Mouse (Mus musculus) A20 (cell line): ENCODE results near the gene Rps27rt.
"Not testable (repeated sequence)": the region's sequence is repeated elsewhere in the genome, so short reads cannot be mapped to it uniquely, and the experiment has no call there.

ENCODE experiments used
- DNase-seq: peaks from one replicate; pipeline ENCODE4 v3.0.0-alpha.2; 2011; ENCODE audit warnings: low read depth, low spot score

Rps27rt gene

GRCm38 (mm10) chr9:114982689-114983360 lies at the start of gene Rps27rt:
Gene Rps27rt (minus strand): TSS chr9:114982739.
- no peak for DNase-seq

DNA sequence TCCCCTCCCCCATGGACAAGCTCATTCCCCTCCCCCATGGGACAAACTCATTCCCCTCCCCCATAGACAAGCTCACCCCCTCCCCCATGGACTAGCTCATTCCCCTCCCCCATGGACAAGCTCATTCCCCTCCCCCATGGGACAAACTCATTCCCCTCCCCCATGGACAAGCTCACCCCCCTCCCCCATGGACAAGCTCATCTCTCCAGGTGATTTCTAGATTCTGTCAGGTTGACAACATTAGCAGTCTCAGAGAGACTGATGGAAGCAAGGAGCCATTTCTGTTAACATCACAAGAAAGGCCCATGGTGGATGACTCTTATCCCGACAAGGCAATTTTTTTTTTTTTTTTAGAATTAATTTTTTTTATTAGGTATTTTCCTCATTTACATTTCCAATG lies 48.5 kb upstream of the Rps27rt start:
- not testable (repeated sequence) for DNase-seq

GRCm38 (mm10) chr9:115030581-115030980 lies 48.0 kb upstream of the Rps27rt start:
- DNase-seq: no peak

DNA sequence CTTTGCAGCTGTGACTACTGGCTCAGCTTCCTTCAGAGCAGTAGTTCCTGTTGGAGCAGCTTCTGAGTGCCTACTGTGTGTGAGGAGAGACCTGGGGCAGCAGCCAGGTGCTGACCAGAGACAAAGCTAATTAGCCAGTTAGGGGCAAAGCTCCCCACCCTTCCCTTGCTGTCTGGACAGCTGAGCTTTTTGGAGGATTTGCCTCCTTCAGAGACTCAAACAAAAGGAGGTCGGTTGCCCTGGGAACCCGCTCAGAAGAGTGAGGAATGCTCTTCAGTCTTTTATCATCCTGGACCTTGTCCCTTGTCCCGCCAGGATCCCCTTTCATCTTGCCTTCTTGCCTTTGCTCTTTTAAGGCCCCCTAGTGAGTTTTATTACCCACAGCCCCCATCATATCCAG lies 46.8 kb upstream of the Rps27rt start:
- DNase-seq: no peak

- no peak for DNase-seq
Measured at GRCm38 (mm10) chr9:115023708-115024383, 41.3 kb upstream of the Rps27rt start.

DNA sequence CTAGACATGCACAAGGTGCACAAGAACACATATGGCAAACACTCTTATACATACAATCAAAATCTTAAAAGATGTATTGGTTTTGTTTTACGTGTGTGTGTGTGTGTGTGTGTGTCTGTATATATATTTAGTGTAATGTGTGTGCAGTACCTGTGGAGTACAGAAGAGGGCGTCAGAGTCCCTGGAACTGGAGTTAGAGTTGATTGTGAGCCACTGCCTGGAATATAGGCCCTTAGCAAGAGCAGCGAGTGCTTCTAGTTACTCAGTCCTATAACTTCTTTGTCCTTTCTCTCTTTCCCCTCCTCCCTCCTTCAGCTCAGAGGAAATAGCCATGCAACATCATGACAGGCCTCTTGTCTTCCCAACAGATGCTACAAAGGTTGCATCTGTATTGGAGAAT lies 40.6 kb upstream of the Rps27rt start:
- DNase-seq: no peak

GRCm38 (mm10) chr9:115021419-115021818 lies 38.9 kb upstream of the Rps27rt start:
- no peak for DNase-seq

DNA sequence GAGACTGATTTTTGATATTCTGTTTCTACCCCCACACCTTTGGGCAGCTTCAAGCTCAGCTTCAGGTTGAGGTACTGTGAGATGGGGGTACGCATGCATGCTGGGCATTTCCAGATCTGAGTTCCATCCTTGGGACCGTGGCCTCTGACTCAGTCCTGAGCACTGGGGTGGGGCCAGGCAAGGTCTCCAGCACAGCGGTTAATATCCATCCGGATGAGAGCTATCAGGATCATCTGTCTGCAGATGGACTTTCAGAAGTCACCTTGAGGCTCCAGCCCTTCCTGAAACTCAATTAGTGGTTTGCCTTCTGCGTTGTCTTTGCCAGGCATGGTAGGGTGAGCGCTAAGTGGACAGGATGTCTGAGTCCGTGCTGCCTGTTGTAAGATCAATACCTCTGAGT lies 37.6 kb upstream of the Rps27rt start:
- no peak for DNase-seq

- DNase-seq: no peak
Measured at GRCm38 (mm10) chr9:115012367-115012766, 29.8 kb upstream of the Rps27rt start.

GRCm38 (mm10) chr9:115008194-115008593 lies 25.7 kb upstream of the Rps27rt start:
- DNase-seq: no peak

GRCm38 (mm10) chr9:115007776-115008175 lies 25.2 kb upstream of the Rps27rt start:
- no peak for DNase-seq

- DNase-seq: no peak
Measured at GRCm38 (mm10) chr9:115005446-115005845, 22.9 kb upstream of the Rps27rt start.

DNA sequence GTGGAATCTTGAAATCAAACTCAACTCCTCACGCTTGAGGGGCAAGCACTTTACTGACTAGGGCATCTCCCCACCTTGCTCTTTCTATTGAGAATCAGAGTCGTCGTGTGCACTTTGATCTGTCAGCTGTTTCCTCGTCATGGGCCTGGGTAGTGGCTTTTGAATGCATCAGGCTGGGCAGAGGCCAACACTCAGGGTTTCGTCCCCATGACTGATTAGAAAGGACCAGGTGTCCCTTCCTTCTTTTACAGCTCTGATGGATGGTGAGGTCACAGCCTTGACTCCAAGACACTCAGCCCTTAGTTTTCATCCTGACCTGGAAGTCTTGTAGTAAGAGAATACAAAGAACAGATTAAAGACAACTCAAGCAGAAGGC lies 17.2 kb upstream of the Rps27rt start:
- DNase-seq: no peak

DNA sequence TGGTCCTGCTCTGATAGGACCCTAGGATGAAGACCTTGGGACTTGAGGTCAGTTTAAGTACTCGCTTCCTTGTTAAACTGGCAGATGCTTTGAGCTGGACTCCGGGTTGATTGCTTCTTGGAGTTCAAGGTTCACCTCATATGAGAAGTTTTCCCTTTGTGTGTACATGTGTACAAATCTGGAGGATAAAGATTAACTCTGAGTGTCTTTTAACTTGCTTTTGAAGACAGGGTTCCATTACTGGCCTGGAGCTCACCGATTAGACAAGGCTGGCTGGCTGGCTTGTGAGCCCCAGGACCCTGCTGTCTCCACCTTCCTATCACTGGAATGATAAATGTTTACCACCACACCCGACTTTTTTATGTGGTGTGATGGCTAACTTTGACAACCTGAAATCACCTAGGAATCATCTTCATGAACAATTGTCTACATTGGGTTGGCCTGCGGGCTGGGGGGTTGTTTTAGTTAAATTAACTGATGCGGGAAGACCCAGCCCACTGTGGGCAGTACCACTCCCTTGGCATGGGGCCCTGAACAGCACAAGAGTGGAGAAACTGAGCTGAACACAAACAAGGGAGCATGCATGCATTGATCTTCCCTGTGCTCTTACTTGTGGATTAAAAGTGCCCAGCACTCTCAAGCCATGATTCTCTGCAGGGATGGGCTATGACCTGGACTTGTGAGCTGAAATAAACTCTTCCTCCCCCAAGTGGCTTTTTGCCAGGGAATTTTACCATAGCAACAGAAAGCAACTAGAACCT lies 16.7 kb upstream of the Rps27rt start:
- DNase-seq: no peak

DNA sequence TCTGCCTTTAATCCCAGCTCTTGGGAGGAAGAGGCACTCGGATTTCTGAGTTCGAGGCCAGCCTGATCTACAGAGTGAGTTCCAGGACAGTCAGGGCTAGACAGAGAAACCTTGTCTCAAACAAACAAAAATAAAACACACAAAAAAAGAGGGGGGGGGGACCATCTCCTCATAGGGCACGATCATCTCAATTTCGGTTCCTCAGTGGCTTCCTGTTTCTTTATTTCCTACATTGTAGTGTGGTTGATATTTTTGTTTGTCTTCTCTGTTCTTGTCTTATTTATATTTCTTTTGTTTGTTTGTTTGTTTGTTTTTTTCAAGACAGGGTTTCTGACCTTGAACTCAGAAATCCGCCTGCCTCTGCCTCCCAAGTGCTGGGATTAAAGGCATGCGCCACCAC lies 13.9 kb upstream of the Rps27rt start:
- peak; percentile 79 for DNase-seq

- DNase-seq: no peak
Measured at GRCm38 (mm10) chr9:114995716-114996115, 13.2 kb upstream of the Rps27rt start.

- peak; percentile 43 for DNase-seq
Measured at GRCm38 (mm10) chr9:114995250-114995649, 12.7 kb upstream of the Rps27rt start.

DNA sequence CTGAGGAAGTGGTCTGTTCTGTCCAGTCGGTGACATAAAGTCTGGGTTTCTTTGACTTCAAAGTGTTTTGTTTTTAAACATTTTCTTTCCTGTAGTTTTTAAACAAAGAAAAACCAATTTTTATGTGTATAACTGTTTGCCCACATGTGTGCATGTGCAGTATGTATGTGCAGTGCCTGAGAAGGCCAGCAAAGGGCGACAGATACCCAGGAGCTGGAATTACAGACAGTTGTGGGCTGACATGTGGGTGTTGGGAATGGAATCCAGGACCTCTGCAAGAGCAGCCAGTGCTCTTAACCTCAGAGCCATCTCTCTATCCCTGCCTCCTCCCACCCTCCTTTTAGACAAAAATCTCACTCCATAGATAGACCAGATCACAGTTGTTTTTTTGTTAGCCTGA lies 10.0 kb upstream of the Rps27rt start:
- no peak for DNase-seq

DNA sequence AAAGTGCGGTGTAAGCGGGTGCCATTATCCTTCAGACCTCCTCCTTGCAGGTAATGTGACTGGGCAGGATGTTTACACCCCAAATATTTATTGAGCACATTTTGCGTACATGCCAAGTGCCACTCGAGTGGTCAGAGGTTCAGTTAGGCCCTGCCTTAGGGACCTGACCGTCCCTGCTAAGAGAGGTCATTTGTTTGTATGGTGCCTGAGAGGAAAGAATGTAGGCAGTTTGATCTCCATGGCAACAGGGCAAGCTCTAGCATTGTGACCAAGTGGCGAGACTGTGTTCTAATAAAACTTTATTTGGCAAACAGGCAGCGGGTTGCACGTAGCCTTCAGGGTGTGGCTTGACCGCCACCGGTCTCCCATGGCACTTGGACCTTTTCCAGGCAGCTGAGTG lies 7.9 kb upstream of the Rps27rt start:
- no peak for DNase-seq

DNA sequence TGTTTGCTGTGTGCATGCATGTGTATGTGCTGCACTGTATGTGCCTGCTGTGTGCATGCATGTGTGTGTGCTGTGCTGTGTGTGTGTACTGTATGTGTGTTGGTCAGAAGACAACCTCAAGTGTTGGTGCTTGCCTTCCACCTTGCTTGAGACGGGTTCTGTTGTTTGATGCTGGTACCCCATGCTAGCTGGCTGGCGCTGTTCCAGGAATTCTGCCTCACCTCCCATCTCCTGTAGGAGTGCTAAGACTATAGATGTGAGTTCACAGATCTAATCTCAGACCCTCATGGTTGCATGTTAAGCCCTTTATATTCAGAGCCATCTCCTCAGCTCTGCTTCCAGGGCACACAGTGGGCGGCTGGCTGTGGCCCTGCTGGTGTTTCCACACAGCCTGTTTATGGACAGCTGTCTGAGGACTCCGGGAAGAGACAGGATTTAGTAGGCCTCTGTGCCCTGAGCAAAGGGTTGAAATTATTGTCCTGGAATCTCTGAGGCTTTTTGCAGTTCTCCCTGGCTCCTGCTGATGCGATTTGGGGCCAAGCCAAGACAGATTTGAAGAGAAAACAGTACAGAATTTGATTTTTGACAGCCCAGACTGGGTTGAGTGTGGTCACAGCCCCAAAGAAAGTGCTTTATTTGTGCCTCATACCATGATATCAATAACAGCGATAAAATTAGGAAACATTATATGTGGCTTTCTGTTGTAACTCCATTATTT lies 6.2 kb upstream of the Rps27rt start:
- DNase-seq: no peak

DNA sequence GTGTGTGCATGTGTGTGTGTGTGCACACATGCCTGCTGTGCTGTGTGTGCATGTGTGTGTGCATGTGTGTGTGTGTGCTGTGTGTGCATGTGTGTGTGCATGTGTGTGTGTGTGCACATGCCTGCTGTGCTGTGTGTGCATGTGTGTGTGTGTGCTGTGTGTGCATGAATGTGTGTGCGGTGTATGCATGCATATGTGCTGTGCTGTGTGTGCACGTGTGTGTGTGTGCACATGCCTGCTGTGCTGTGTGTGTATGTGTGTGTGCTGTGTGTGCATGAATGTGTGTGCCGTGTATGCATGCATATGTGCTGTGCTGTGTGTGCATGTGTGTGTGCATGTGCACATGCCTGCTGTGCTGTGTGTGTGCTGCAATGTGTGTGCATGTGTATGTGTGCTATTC lies 5.5 kb upstream of the Rps27rt start:
- DNase-seq: no peak

- no peak for DNase-seq
Measured at GRCm38 (mm10) chr9:114986361-114986760, 3.8 kb upstream of the Rps27rt start.
